Comparison of ENCODE assay signal across 13 mouse cellular contexts in the genomic region with DNA sequence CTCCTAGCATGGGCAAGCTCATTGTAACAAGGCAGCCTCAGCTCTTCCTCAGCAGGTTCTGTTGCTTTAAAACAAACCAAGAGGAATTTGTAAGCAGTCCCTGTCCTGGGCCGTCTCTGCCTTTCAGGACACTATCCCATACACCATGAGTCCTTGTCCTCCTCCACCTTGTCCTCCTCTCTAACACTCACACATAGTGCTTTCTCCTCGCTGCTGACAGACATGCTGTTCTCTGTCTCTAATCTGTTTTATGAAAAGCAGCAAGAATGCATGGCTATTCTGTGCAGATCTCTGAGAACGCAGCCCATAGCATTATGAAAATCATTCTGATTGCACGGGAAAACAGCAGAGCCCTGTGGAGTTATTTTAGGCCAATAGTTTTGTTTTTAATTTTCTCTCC.
DNase-seq lines count a peak whose midpoint lies in the region; ATAC-seq and TF ChIP-seq lines count a peak whose summit lies in the region.
"Had no signal": no experiment of that assay in that cellular context is flagged by ENCODE, and none has a peak within 500 bp of the region (broad histone marks: within the 10 kb centered on the region; RNA-seq: fewer than 3 reads in every experiment).

No protein-coding gene starts in this region.

- peak overlapping the region; percentile 49 for H3K27ac ChIP-seq in lung, embryonic 16.5 days (ENCODE audit: low read length)
- H3K27ac ChIP-seq in forebrain, embryonic 14.5 days (ENCODE audit: low read depth, low read length), result peak overlapping the region; percentile 78
- H3K27ac ChIP-seq in limb, embryonic 14.5 days (replicated peaks; ENCODE audit: low read depth, low read length), result peak overlapping the region; percentile 41
- H3K27ac ChIP-seq in stomach, embryonic 16.5 days (ENCODE audit: low read length), result peak overlapping the region; percentile 64
- H3K27ac ChIP-seq: liver, embryonic 15.5 days had no signal

- peaks cover 7% of the 10 kb centered on the region; the same call in 1 of the 2 replicates for H3K4me1 ChIP-seq in lung, embryonic 16.5 days (replicated peaks; ENCODE audit: control insufficient read depth, insufficient read depth, low read length)
- H3K4me1 ChIP-seq in forebrain, embryonic 14.5 days (ENCODE audit: control insufficient read depth, insufficient read depth, low read length), result no peaks in the 10 kb centered on the region; the same call in 1 of the 2 replicates
- peaks cover 11% of the 10 kb centered on the region for H3K4me1 ChIP-seq in limb, embryonic 14.5 days (ENCODE audit: control insufficient read depth, insufficient read depth, low read length)
- peaks cover 4% of the 10 kb centered on the region; the same call in 1 of the 2 replicates for H3K4me1 ChIP-seq in stomach, embryonic 16.5 days (ENCODE audit: control insufficient read depth, insufficient read depth, low read length)
- H3K4me1 ChIP-seq: liver, embryonic 15.5 days had no signal

- TF ChIP-seq POLR2A in limb, embryonic 14.5 days (IDR thresholded peaks at IDR 0.05; ENCODE audit: borderline replicate concordance, extremely low read depth, insufficient read depth, insufficient read length), result no peak

- no peaks in the 10 kb centered on the region for H3K36me3 ChIP-seq in lung, embryonic 16.5 days (ENCODE audit: control insufficient read depth, insufficient read depth, low read length)
- H3K36me3 ChIP-seq in forebrain, embryonic 14.5 days (ENCODE audit: control insufficient read depth, insufficient read depth, low read length), result no peaks in the 10 kb centered on the region
- H3K36me3 ChIP-seq in limb, embryonic 14.5 days (ENCODE audit: control insufficient read depth, insufficient read depth, low read length), result no peaks in the 10 kb centered on the region
- H3K36me3 ChIP-seq in stomach, embryonic 16.5 days (ENCODE audit: control insufficient read depth, insufficient read depth, low read length), result no peaks in the 10 kb centered on the region
- H3K36me3 ChIP-seq: liver, embryonic 15.5 days had no signal

- no peak for DNase-seq in lung, postnatal 14 days
- peak; percentile 5 for DNase-seq in forebrain, embryonic 14.5 days (ENCODE audit: low spot score)
- DNase-seq in limb, embryonic 14.5 days (ENCODE audit: low spot score), result no peak
- no peak for DNase-seq in kidney, postnatal 36 days
- DNase-seq in spleen, postnatal 4 days (ENCODE audit: low spot score in 2 of 2), result no peak
- DNase-seq: gastrocnemius, postnatal 25 days; kidney, adult 8-10 months; thymus, postnatal 25 days had no signal

- no peaks in the 10 kb centered on the region for H3K27me3 ChIP-seq in lung, embryonic 16.5 days (ENCODE audit: control insufficient read depth, insufficient read depth, low read depth, low read length)
- H3K27me3 ChIP-seq in forebrain, embryonic 14.5 days (replicated peaks; ENCODE audit: control insufficient read depth, insufficient read depth, low read length), result no peaks in the 10 kb centered on the region
- H3K27me3 ChIP-seq in limb, embryonic 14.5 days (ENCODE audit: control insufficient read depth, insufficient read depth, low read length), result no peaks in the 10 kb centered on the region
- no peaks in the 10 kb centered on the region for H3K27me3 ChIP-seq in stomach, embryonic 16.5 days (ENCODE audit: control insufficient read depth, insufficient read depth, low read length)
- H3K27me3 ChIP-seq: liver, embryonic 15.5 days had no signal

- no peak overlapping the region for H3K4me3 ChIP-seq in lung, embryonic 16.5 days (ENCODE audit: low read length)
- no peak overlapping the region for H3K4me3 ChIP-seq in forebrain, embryonic 14.5 days (ENCODE audit: low read depth, low read length)
- no peak overlapping the region for H3K4me3 ChIP-seq in limb, embryonic 14.5 days (replicated peaks; ENCODE audit: low read length)
- H3K4me3 ChIP-seq in stomach, embryonic 16.5 days (replicated peaks; ENCODE audit: low read length), result no peak overlapping the region
- H3K4me3 ChIP-seq: liver, embryonic 15.5 days; myocyte had no signal

- no peak overlapping the region for H3K9ac ChIP-seq in lung, embryonic 16.5 days (ENCODE audit: low read length)
- peak overlapping the region; percentile 9 for H3K9ac ChIP-seq in forebrain, embryonic 14.5 days (ENCODE audit: low read length)
- H3K9ac ChIP-seq in limb, embryonic 14.5 days (ENCODE audit: low read depth, low read length, severe bottlenecking), result no peak overlapping the region
- peak overlapping the region; percentile 21 for H3K9ac ChIP-seq in stomach, embryonic 16.5 days (ENCODE audit: low read length)
- H3K9ac ChIP-seq: liver, embryonic 15.5 days had no signal

- no peak for ATAC-seq in lung, embryonic 16.5 days (ENCODE audit: low read depth)
- no peak for ATAC-seq in forebrain, embryonic 14.5 days
- no peak for ATAC-seq in limb, embryonic 14.5 days (ENCODE audit: low FRiP score, low read depth)
- no peak for ATAC-seq in stomach, embryonic 16.5 days (ENCODE audit: insufficient read depth, low FRiP score)
- ATAC-seq: activated CD4-positive, CD25-positive, alpha-beta regulatory T cell, adult 4 months had no signal

- H3K9me3 ChIP-seq in lung, embryonic 16.5 days (ENCODE audit: control insufficient read depth, low read length), result no peaks in the 10 kb centered on the region
- no peaks in the 10 kb centered on the region for H3K9me3 ChIP-seq in forebrain, embryonic 14.5 days (replicated peaks; ENCODE audit: control insufficient read depth, low read length)
- no peaks in the 10 kb centered on the region for H3K9me3 ChIP-seq in limb, embryonic 14.5 days (ENCODE audit: control insufficient read depth, low read length)
- no peaks in the 10 kb centered on the region for H3K9me3 ChIP-seq in stomach, embryonic 16.5 days (replicated peaks; ENCODE audit: control insufficient read depth, low read length)
- H3K9me3 ChIP-seq: liver, embryonic 15.5 days had no signal

- H3K4me2 ChIP-seq in lung, embryonic 16.5 days (ENCODE audit: low read depth, low read length), result no peak overlapping the region
- H3K4me2 ChIP-seq in forebrain, embryonic 14.5 days (ENCODE audit: low read length), result no peak overlapping the region
- no peak overlapping the region for H3K4me2 ChIP-seq in limb, embryonic 14.5 days (replicated peaks; ENCODE audit: low read depth, low read length, severe bottlenecking)
- no peak overlapping the region for H3K4me2 ChIP-seq in stomach, embryonic 16.5 days (ENCODE audit: low read depth, low read length)
- H3K4me2 ChIP-seq: liver, embryonic 15.5 days had no signal

- WGBS in lung, embryonic 16.5 days, result 36% methylated on average over 4 of the region's 4 CpGs
- WGBS in forebrain, embryonic 14.5 days, result 35% methylated on average over 4 of the region's 4 CpGs
- WGBS in limb, embryonic 14.5 days, result 37% methylated on average over 4 of the region's 4 CpGs
- 41% methylated on average over 4 of the region's 4 CpGs for WGBS in stomach, embryonic 16.5 days

Comparison
In these comparisons a context has a peak if more than half of its experiments do, and no peak if none do; other contexts are left out.
1. H3K9ac ChIP-seq: peak in forebrain, embryonic 14.5 days (single experiment) and stomach, embryonic 16.5 days (single experiment); none in lung, embryonic 16.5 days (single experiment) and limb, embryonic 14.5 days (single experiment).
2. Peak in every context shown above with its lines, with median percentiles within 50 percentile points of each other: H3K27ac ChIP-seq.